Mouse (Mus musculus) left cerebral cortex, adult 6 months (tissue): ENCODE measurements around the gene Rpusd2. TPM values are rescaled to one million over a fixed set of nuclear protein-coding genes. Genes with fewer than 3 reads are reported as not detected.

Experiments
- long read RNA-seq, 2 experiments: library from polyadenylated mRNA; unstranded; transcript quantifications; one replicate each; pipeline ENCODE4 v2.0.0; 2019 to 2020
- polyA plus RNA-seq: library from polyadenylated mRNA; unstranded; fragments of <200 nt; fragmentation: Nextera tagmentation; gene quantifications from 2 replicates; pipeline ENCODE4 v1.2.3, GENCODE M21; 2021

Rpusd2 gene
- polyA plus RNA-seq = 5.7 and 6.7 TPM in 2 replicates
- long read RNA-seq, experiment 1, transcript Rpusd2-201 (3 exons, 2,706 nt) = major isoform, 27 of 31 reads
- long read RNA-seq, experiment 1, partial matches to known transcripts = 1 of 31 reads
- long read RNA-seq, experiment 1, other reads (novel, unspliced or antisense) = 3 of 31 reads
- long read RNA-seq, experiment 2, transcript Rpusd2-201 (3 exons, 2,706 nt) = major isoform, 5 of 9 reads
- long read RNA-seq, experiment 2, partial matches to known transcripts = 0 of 9 reads
- long read RNA-seq, experiment 2, other reads (novel, unspliced or antisense) = 4 of 9 reads

DNA sequence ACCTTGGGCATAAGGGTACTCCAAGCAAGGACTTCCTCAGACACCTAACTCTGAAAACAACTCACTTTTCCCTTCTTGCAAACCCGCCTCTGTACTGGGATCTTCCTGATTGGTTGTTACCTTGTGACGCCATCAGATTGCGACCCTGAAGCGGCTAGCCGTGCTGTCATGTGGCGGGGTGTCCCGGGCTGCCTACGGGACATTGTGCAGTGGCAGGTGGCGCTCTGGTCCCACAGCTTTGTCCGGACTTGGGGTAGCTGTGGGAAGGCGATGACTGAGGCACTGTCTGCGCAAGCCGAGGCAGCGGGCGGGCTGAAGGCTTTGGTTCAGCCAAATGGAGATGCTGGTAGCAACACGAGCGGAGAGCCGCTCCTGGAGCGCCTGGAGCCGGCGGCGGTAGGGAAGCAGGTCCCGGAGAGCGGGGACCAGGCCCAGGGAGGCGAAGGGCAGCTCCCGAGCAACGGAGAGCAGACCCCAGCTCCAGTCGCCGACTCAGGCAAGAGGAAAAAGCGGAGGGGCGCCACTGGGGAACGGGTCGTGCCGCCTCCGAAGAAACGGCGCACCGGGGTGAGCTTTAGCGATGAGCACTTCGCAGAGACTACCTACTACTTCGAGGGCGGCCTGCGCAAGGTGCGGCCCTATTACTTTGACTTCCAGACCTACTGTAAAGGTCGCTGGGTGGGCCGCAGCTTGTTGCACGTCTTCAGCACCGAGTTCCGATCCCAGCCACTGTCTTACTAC is at the start of gene Rpusd2:
Gene Rpusd2, plus strand, starts transcription at position 135 of the 741 bp plus-strand sequence.

DNA sequence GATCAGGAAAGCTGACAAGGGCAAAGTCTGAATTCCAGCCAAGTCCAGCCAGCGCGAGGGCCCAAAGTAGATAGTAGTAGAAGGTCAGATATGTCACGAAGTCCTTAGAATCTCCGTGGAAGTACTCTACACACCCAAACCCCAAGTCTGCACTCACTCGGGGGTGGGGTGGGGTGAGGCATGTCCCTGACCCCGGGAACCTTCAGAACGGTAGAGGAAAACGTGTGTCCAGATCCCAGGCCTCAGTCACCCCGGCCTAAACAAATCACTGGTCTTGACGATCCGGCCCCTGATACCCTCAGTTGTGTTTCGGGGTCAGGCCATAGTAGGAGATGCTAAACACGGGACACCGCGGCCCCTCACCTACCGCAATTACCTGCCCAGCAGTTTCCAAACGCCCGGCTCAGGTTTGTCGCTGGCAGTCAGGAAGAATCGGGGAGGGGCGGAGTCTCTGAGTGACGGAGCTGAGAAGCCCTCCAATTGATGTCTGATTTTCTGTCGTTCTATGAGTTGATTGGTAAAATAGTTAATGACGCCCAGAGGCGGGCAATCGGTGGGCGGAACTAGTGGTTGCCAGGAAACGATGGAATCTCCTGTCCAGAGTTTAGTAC is 5.5 kb upstream of the Rpusd2 start, which contains the start of gene Ccdc32:
Gene Ccdc32, minus strand, starts transcription at position 453 of the 611 bp plus-strand sequence.

DNA sequence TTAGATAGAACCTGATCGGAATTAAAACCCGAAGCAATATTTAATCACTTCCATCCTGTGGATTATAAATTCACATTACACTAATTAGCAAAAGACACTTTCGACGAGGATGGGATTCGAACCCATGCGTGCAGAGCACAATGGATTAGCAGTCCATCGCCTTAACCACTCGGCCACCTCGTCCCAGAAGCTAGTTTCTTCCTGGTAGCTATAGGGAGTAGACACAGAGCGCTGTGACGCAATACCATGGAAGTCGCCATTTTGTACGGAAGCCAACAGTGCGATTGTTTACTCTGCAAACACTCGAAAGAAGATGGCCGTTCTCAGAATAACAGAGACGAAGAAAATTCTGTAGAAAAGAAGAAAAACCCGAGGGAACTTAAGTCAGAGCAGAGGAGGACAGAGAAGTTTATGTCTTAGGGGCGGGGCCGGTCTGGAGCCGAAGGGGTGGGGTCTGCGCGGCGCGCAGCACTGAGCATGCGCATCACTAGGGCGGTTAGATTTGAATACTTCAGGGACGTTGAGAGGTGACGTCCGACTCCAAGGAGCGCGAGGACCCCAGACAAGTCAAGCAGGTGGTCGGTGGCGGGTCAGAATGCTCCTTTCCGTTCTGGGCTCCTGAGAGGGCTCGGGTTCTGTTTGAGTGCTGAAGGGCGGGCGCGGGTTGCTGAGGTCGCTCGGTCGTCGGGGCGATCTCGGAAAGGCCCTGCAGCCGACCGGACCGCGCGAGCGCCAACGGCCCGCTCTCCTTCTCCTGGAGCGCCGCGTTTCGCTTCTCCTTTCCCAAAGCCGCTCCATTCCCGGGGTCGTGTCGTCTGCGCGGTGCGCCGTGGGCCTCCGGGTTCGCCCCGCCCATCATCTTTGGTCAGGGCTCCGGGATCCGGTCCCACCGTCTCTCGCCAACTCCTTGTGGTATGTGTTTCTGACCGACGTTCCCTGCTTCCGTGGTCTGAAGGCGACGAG is 12.3 kb downstream of the Rpusd2 start, which contains the start of gene Knl1:
Gene Knl1, plus strand, starts transcription at position 471 of the 963 bp plus-strand sequence.

Other genes starting within 250 kb of the Rpusd2 start
- 0.59 and 0.88 TPM in 2 replicates for gene Knstrn, start 220.8 kb upstream of the Rpusd2 start, polyA plus RNA-seq
- gene Ivd, start 172.8 kb upstream of the Rpusd2 start, polyA plus RNA-seq = 34.8 and 39.4 TPM in 2 replicates
- gene Bahd1, start 134.4 kb upstream of the Rpusd2 start, polyA plus RNA-seq = 2.9 and 3.2 TPM in 2 replicates
- 1.9 and 3.1 TPM in 2 replicates for gene Chst14, start 108.3 kb upstream of the Rpusd2 start, polyA plus RNA-seq
- gene Ccdc32, start 5.4 kb upstream of the Rpusd2 start, polyA plus RNA-seq = 79.3 and 95.9 TPM in 2 replicates
- 0.04 and 0.21 TPM in 2 replicates for gene Knl1, start 12.3 kb downstream of the Rpusd2 start, polyA plus RNA-seq
- 0.80 TPM in 2 replicates for gene Rad51, start 78.0 kb downstream of the Rpusd2 start, polyA plus RNA-seq
- gene Rmdn3, start 122.2 kb downstream of the Rpusd2 start, polyA plus RNA-seq = 35.9 and 39.0 TPM in 2 replicates
- 2.9 and 3.3 TPM in 2 replicates for gene Gchfr, start 133.0 kb downstream of the Rpusd2 start, polyA plus RNA-seq
- 0.05 TPM in 1 of 2 replicates, not detected in the other for gene Gm14137, start 139.7 kb downstream of the Rpusd2 start, polyA plus RNA-seq
- 32.0 and 32.8 TPM in 2 replicates for gene Zfyve19, start 173.8 kb downstream of the Rpusd2 start, polyA plus RNA-seq
- gene Dnajc17, start 174.0 kb downstream of the Rpusd2 start, polyA plus RNA-seq = 15.1 and 16.7 TPM in 2 replicates
- gene Ppp1r14d, start 195.1 kb downstream of the Rpusd2 start, polyA plus RNA-seq = not detected in 2 replicates
- gene Spint1, start 202.6 kb downstream of the Rpusd2 start, polyA plus RNA-seq = 1.9 and 2.4 TPM in 2 replicates
- gene Rhov, start 236.5 kb downstream of the Rpusd2 start, polyA plus RNA-seq = 11.9 and 13.8 TPM in 2 replicates